Mouse (Mus musculus) hindbrain, embryonic 13.5 days (tissue): ENCODE data around the gene Gm6164. TPM values are rescaled to one million over a fixed set of nuclear protein-coding genes. Genes with fewer than 3 reads are reported as not detected.
"Not testable (repeated sequence)": the region's sequence is repeated elsewhere in the genome, so short reads cannot be mapped to it uniquely, and the experiment has no call there.

Experiments
- ATAC-seq: fragments of 200-750 bp; cut with Nextera tagmentation; 2 replicates; pipeline ENCODE4 v1.8.0; 2017; ENCODE audit warnings: moderate TSS enrichment; ENCODE audit not compliant: low FRiP score
- H3K27ac ChIP-seq: fragments of 300-500 bp; sonication (generic); 2 replicates; pipeline ENCODE4 v1.5.1; 2015; ENCODE audit warnings: inconsistent platforms, mild to moderate bottlenecking, moderate library complexity
- H3K27me3 ChIP-seq: fragments of 300-500 bp; sonication (generic); 2 replicates; pipeline ENCODE4 v1.6.1; 2015; ENCODE audit warnings: mild to moderate bottlenecking, inconsistent platforms
- H3K36me3 ChIP-seq: fragments of 300-500 bp; sonication (generic); 2 replicates; pipeline ENCODE4 v1.6.1; 2015; ENCODE audit warnings: mild to moderate bottlenecking, inconsistent platforms
- H3K4me1 ChIP-seq: fragments of 300-500 bp; sonication (generic); replicated peaks from 2 replicates; pipeline ENCODE4 v1.6.1; 2015; ENCODE audit warnings: inconsistent platforms
- H3K4me2 ChIP-seq: fragments of 300-500 bp; sonication (generic); 2 replicates; pipeline ENCODE4 v1.6.1; 2015; ENCODE audit warnings: inconsistent platforms, mild to moderate bottlenecking, moderate library complexity
- H3K4me3 ChIP-seq: fragments of 300-500 bp; sonication (generic); 2 replicates; pipeline ENCODE4 v1.5.1; 2015; ENCODE audit warnings: mild to moderate bottlenecking, inconsistent platforms
- H3K9ac ChIP-seq: fragments of 300-500 bp; sonication (generic); 2 replicates; pipeline ENCODE4 v1.6.1; 2015; ENCODE audit warnings: mild to moderate bottlenecking, inconsistent platforms
- H3K9me3 ChIP-seq: fragments of 300-500 bp; sonication (generic); 2 replicates; pipeline ENCODE4 v1.6.1; 2016; ENCODE audit warnings: inconsistent platforms
- WGBS: fragments of 180-500 bp; shearing (Covaris S2); methylation state at CpG from one replicate; pipeline ENCODE4 v1.1.7; 2015; 5-methylcytosine and 5-hydroxymethylcytosine counted together
- polyA plus RNA-seq: library from polyadenylated mRNA; unstranded; fragments of >200 nt; fragmentation: Nextera tagmentation; extraction: Ambion mirVana; gene quantifications from 2 replicates; pipeline ENCODE4 v1.2.1, GENCODE M21; 2015

Gene Gm6164
- polyA plus RNA-seq, result not detected in 2 replicates

- not testable (repeated sequence) for H3K4me3 ChIP-seq, H3K9ac ChIP-seq, H3K4me1 ChIP-seq, H3K27ac ChIP-seq, H3K27me3 ChIP-seq, H3K9me3 ChIP-seq, H3K4me2 ChIP-seq, H3K36me3 ChIP-seq, ATAC-seq
- no CpG with 5 or more reads among the region's 2 CpGs for WGBS
These were observed at the start of gene Gm6164 for GRCm38 (mm10) chr7:20205507-20205906. Gene Gm6164 (minus strand): TSS chr7:20205607.

DNA sequence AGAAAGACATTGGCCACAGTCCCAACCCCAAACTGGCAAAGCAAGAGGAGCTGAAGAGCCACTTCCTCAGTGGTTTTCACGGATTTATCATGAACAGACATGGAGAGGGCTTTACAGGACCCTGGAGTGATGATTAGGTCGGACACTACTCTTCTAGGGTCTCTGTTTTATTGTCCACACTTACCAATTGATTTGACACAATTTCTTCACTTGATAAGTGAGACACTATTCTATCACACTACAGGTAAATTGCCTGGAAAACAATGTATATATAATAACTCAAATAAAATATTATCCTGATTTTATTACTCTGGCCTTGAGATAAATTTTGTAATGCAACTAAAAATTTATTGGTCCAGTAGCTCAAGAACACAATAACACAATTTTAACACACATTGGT lies 28.3 kb upstream of the Gm6164 start, which contains the start of gene Gm4498:
TSS of gene Gm4498 (minus strand) at position 101 of the 400 bp plus-strand sequence.
- not testable (repeated sequence) for H3K36me3 ChIP-seq

GRCm38 (mm10) chr7:20193410-20193809 lies 12.0 kb downstream of the Gm6164 start, which contains the start of gene Vmn1r95:
Gene Vmn1r95 (plus strand): TSS chr7:20193710.
- H3K4me3 ChIP-seq, H3K4me1 ChIP-seq, H3K4me2 ChIP-seq, ATAC-seq, H3K9me3 ChIP-seq, H3K27ac ChIP-seq, H3K27me3 ChIP-seq, H3K9ac ChIP-seq, H3K36me3 ChIP-seq: not testable (repeated sequence)
- WGBS, result no CpG with 5 or more reads among the region's 3 CpGs

More for the DNA sequence above, 28.3 kb upstream of the Gm6164 start, which contains the start of gene Gm4498:
- no CpG with 5 or more reads among the region's 2 CpGs for WGBS
- H3K9ac ChIP-seq, H3K4me2 ChIP-seq, H3K27ac ChIP-seq, H3K27me3 ChIP-seq, H3K4me3 ChIP-seq, H3K4me1 ChIP-seq, H3K9me3 ChIP-seq, ATAC-seq: not testable (repeated sequence)

DNA sequence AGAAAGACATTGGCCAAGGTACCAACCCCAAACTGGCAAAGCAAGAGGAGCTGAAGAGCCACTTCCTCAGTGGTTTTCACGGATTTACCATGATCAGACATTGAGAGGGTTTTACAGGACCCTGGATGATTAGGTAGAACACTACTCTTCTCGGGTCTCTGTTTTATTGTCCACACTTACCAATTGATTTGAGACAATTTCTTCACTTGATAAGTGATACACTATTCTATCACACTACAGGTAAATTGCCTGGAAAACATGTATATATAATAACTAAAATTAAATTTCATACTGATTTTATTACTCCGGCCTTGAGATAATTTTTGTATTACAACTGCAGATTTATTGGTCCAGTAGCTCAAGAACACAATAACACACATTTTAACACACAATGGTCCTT lies 37.1 kb downstream of the Gm6164 start, which contains the start of gene Vmn1r94:
TSS of gene Vmn1r94 (minus strand) at position 101 of the 400 bp plus-strand sequence.
- not testable (repeated sequence) for ATAC-seq, H3K27me3 ChIP-seq, H3K9ac ChIP-seq, H3K4me3 ChIP-seq, H3K27ac ChIP-seq, H3K36me3 ChIP-seq, H3K9me3 ChIP-seq, H3K4me2 ChIP-seq, H3K4me1 ChIP-seq
- WGBS, result no CpG with 5 or more reads among the region's 3 CpGs

Other genes starting within 250 kb of the Gm6164 start
- gene Ceacam20, start 240.2 kb downstream of the Gm6164 start, polyA plus RNA-seq, result not detected in 2 replicates
- not detected in 2 replicates for gene Nlrp9b, start 214.1 kb downstream of the Gm6164 start, polyA plus RNA-seq
- gene Vmn1r91, start 105.9 kb downstream of the Gm6164 start, polyA plus RNA-seq, result not detected in 2 replicates
- not detected in 2 replicates for gene Gm16442, start 83.0 kb downstream of the Gm6164 start, polyA plus RNA-seq
- not detected in 2 replicates for gene Vmn1r93, start 66.5 kb downstream of the Gm6164 start, polyA plus RNA-seq
- gene Vmn1r94, start 37.2 kb downstream of the Gm6164 start, polyA plus RNA-seq, result not detected in 2 replicates
- not detected in 2 replicates for gene Vmn1r95, start 11.9 kb downstream of the Gm6164 start, polyA plus RNA-seq
- gene Gm4498, start 28.2 kb upstream of the Gm6164 start, polyA plus RNA-seq, result not detected in 2 replicates
- not detected in 2 replicates for gene Gm5890, start 57.2 kb upstream of the Gm6164 start, polyA plus RNA-seq
- not detected in 2 replicates for gene Gm4133, start 128.5 kb upstream of the Gm6164 start, polyA plus RNA-seq
- gene Gm5728, start 169.8 kb upstream of the Gm6164 start, polyA plus RNA-seq, result not detected in 2 replicates
- gene Vmn1r100, start 212.3 kb upstream of the Gm6164 start, polyA plus RNA-seq, result not detected in 2 replicates
- gene Vmn1r101, start 237.0 kb upstream of the Gm6164 start, polyA plus RNA-seq, result not detected in 2 replicates